Mouse (Mus musculus) heart, adult 2 months (tissue): ENCODE measurements around the gene Crispld2. TPM values are rescaled to one million over a fixed set of nuclear protein-coding genes. Genes with fewer than 3 reads are reported as not detected.
A peak's percentile ranks its signal among the peaks of the same experiment; 100 is the strongest.

Experiments used
- DNase-seq, 2 experiments: peaks; one replicate each; pipeline ENCODE4 v3.0.0; 2021
- H3K27ac ChIP-seq: fragments of 200-600 bp; 2 replicates; pipeline ENCODE4 v1.8.1; 2022
- H3K27me3 ChIP-seq: fragments of 200-500 bp; 2 replicates; pipeline ENCODE4 v1.6.1; 2012; ENCODE audit warnings: mild to moderate bottlenecking, low read length, inconsistent platforms, mixed read lengths; ENCODE audit not compliant: control insufficient read depth, insufficient read depth
- H3K36me3 ChIP-seq: fragments of 200-500 bp; 2 replicates; pipeline ENCODE4 v1.6.1; 2012; ENCODE audit warnings: low read length, inconsistent platforms; ENCODE audit not compliant: control insufficient read depth, insufficient read depth
- H3K4me1 ChIP-seq: fragments of 200-500 bp; 2 replicates; pipeline ENCODE4 v1.6.1; 2011; ENCODE audit warnings: low read length; ENCODE audit not compliant: control insufficient read depth, insufficient read depth
- H3K4me3 ChIP-seq: fragments of 200-600 bp; 2 replicates; pipeline ENCODE4 v1.8.1; 2022
- H3K79me2 ChIP-seq: fragments of 200-500 bp; replicated peaks from 2 replicates; pipeline ENCODE4 v1.6.1; 2012; ENCODE audit warnings: mild to moderate bottlenecking, inconsistent platforms, low read length, moderate library complexity, mixed read lengths; ENCODE audit not compliant: control insufficient read depth, insufficient read depth
- H3K9ac ChIP-seq: fragments of 200-500 bp; 2 replicates; pipeline ENCODE4 v1.6.1; 2012; ENCODE audit warnings: low read depth, mild to moderate bottlenecking, control low read depth, inconsistent platforms, low read length, mixed read lengths
- CTCF ChIP-seq: fragments of 200-600 bp; IDR thresholded peaks from 2 replicates; pipeline ENCODE4 v1.8.1; 2022; ENCODE audit warnings: antibody characterized with exemption, mild to moderate bottlenecking, moderate library complexity
- EP300 ChIP-seq: fragments of 200-500 bp; IDR thresholded peaks from 2 replicates; pipeline ENCODE4 v1.6.1; 2011; ENCODE audit warnings: low read depth, low read length, control low read depth; ENCODE audit not compliant: insufficient read depth
- POLR2A ChIP-seq: fragments of 200-500 bp; IDR thresholded peaks from 2 replicates; pipeline ENCODE4 v1.6.1; 2011; ENCODE audit warnings: mild to moderate bottlenecking, low read depth, low read length, control low read depth; ENCODE audit not compliant: insufficient read depth
- WGBS: fragments of 180-500 bp; shearing (Covaris S2); methylation state at CpG from one replicate; pipeline ENCODE4 v1.1.7; 2018; 5-methylcytosine and 5-hydroxymethylcytosine counted together
- intact Hi-C: fragments of 180-260 bp; cut with DNase I; formaldehyde crosslinking; loops from one replicate; pipeline ENCODE4 v1.15.1; 2025
- polyA plus RNA-seq: library from polyadenylated mRNA; depleted of rRNA; stranded (reverse); fragments of >200 nt; gene quantifications from 2 replicates; pipeline ENCODE4 v1.2.3, GENCODE M21; 2012
- total RNA-seq, 2 experiments: library from RNA; stranded (reverse); gene quantifications; 2 replicates each; pipeline ENCODE4 v1.2.3; 2021

The Crispld2 gene
- total and polyA plus RNA-seq, 3 experiments = 24.3 to 30.3 (median 29.9) TPM

DNA sequence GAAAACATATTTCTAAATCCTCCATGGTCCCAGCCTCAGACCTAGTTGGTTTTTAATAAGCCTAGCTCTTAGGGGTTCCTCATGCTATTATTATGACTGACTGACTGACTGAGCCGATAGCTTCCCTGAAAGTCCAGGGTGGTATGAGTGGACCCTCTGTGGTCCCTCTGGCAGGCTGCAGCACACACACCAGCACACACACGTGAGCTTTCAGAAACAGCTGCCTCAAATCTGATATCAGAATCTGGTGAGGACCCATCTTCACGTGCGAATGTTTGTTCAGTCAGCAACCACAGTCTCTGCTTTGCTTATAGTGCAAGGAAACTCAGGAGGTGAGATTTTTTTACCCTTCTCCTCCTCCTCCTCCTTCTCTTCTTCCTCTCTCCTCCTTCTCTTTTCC lies 27.4 kb upstream of the Crispld2 start:
- H3K4me3 ChIP-seq = no peak overlapping the region

DNA sequence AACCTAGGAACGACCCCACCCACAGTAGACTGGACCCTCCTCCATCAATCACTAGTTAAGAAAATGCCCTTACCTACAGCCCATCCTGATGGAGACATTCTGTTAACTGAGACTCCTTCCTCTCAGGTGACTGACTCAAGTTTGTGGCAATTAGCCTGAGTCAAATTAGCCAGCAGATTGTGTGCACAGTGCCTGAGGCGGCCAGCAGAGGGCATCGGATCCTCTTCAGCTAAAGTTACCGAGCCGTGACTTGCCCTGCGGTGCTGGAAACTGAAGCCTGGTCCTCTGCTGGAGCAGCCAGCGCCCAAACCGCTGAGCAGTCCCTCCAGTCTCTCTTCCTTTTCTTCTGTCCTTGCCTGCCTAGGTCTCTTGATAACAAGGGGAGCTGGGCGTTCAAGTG lies 24.8 kb upstream of the Crispld2 start:
- Histone ChIP-seq H3K79me2 (no peaks in the 10 kb centered on the region), H3K4me3 (no peak overlapping the region), H3K9ac (no peak overlapping the region), H3K36me3 (no peaks in the 10 kb centered on the region), H3K27me3 (no peaks in the 10 kb centered on the region), H3K4me1 (no peaks in the 10 kb centered on the region), H3K27ac (no peak overlapping the region)
- WGBS = 92% methylated on average over 9 of the region's 9 CpGs
- intact Hi-C loops = no loop called here
- TF ChIP-seq CTCF (peak; percentile 43), EP300 (no peak)
- no peak for DNase-seq

More for the DNA sequence above, 27.4 kb upstream of the Crispld2 start:
- Histone ChIP-seq H3K27ac (no peak overlapping the region), H3K36me3 (no peaks in the 10 kb centered on the region), H3K27me3 (no peaks in the 10 kb centered on the region), H3K79me2 (no peaks in the 10 kb centered on the region), H3K9ac (no peak overlapping the region), H3K4me1 (no peaks in the 10 kb centered on the region; the same call in 1 of the 2 replicates)
- WGBS = 66% methylated on average over 4 of the region's 4 CpGs
- TF ChIP-seq EP300 (no peak), CTCF (no peak), POLR2A (no peak)
- DNase-seq = no peak
- intact Hi-C loops = no loop called here

DNA sequence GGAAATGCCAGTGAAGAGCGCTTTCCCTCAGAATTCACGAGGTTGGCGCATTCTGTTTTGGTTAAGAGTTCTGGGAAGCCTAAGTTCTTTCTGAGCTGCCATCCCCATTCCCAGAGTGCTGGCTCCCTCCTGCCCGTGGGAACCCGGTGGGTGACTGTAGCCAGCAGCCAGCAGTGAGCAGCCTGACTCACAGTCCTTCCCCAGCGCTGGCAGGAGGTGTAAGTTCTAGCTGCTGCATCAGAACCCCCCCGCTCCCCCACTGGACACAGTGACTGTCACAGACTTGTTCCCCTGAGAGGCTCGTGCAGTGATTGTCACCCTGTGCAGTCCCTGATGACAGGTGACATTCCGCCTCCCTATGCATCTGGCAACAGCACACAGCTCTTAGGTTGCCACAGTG lies 22.1 kb upstream of the Crispld2 start:
- intact Hi-C loops = no loop called here
- TF ChIP-seq POLR2A (no peak), EP300 (no peak), CTCF (no peak)
- H3K4me1 ChIP-seq = no peaks in the 10 kb centered on the region
- H3K9ac ChIP-seq = no peak overlapping the region
- H3K27me3 ChIP-seq = no peaks in the 10 kb centered on the region
- H3K79me2 ChIP-seq = no peaks in the 10 kb centered on the region
- H3K36me3 ChIP-seq = no peaks in the 10 kb centered on the region
- H3K4me3 ChIP-seq = no peak overlapping the region
- DNase-seq = no peak
- H3K27ac ChIP-seq = no peak overlapping the region
- 58% methylated on average over 9 of the region's 9 CpGs for WGBS

DNA sequence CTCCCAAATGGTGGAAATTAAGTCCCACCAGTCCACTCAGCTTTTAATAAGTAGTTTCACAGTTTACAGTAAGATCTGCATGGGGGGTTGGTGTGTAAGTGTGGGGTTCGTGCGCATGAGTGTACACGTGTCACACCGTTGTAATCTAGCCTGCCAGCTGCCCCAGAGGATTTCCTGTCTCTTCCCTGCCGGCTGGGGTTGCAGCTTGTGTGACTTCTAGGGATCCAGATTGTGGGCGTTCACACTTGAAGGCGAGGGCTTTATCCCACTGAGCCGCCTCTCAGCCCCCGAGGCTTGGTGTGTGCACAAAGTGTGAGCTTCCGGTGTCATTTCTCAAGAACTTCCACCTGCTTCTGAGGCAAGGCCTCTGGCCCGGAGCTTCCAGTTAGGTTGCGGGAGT lies 19.7 kb upstream of the Crispld2 start:
- no peak overlapping the region for H3K4me3 ChIP-seq
- intact Hi-C loops = no loop called here
- 32% methylated on average over 12 of the region's 12 CpGs for WGBS
- H3K36me3 ChIP-seq = no peaks in the 10 kb centered on the region
- no peak overlapping the region for H3K9ac ChIP-seq
- DNase-seq = no peak
- H3K4me1 ChIP-seq = no peaks in the 10 kb centered on the region
- H3K27ac ChIP-seq = no peak overlapping the region
- no peaks in the 10 kb centered on the region for H3K79me2 ChIP-seq
- TF ChIP-seq POLR2A = no peak
- no peak for TF ChIP-seq EP300
- no peak for TF ChIP-seq CTCF
- H3K27me3 ChIP-seq = no peaks in the 10 kb centered on the region

DNA sequence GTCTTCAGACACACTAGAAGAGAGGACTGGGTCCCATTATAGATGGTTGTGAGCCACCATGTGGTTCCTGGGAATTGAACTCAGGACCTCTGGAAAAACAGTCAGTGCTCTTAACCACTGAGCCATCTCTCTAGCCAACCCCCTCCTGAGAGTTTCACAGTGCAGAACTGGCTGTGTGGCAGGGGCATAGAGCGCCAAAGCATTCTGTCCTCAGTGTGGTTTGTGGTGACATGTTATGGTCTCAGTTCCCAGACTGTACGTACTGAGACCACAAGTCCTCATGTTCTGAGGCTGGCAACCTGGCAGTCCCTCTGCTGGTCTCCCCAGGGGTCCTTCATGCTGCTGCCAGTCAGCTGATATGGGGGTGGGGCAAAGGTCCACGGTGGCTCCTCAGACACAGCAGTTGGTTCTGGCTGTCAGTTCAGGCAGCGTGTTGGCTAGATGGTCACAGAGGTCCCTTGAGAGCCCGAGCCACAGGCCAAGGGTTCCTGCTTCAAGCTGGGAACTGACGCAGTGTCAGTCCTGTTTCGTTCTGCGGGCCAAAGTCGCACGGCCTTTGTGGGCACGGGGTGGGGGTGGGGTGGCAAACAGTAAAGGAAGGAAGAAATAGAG lies 13.4 kb upstream of the Crispld2 start:
- Histone ChIP-seq H3K4me3 (no peak overlapping the region), H3K27ac (no peak overlapping the region), H3K36me3 (no peaks in the 10 kb centered on the region), H3K27me3 (no peaks in the 10 kb centered on the region), H3K4me1 (no peaks in the 10 kb centered on the region), H3K9ac (no peak overlapping the region), H3K79me2 (no peaks in the 10 kb centered on the region)
- 65% methylated on average over 11 of the region's 11 CpGs for WGBS
- no peak for TF ChIP-seq CTCF
- no peak for TF ChIP-seq EP300
- TF ChIP-seq POLR2A = no peak
- DNase-seq = no peak
- intact Hi-C loops = no loop called here

DNA sequence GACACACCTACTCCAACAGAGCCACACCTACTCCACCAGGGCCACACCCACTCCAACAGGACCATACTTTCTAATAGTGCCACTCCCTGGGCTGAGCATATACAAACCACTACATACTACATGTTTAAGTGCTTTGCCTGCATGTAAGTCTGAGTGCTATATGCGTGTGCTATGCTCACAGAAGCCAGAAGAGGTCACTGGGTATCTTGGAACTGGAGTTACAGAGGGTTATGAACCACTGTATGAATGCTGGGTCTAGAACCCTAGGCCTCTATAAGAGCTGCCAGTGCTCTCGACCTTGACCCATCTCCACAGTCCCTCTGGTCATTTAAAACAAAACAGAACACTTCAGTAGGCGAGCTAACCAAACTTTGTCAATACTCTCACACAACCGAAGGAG lies 11.0 kb upstream of the Crispld2 start:
- TF ChIP-seq CTCF (peak; percentile 46), EP300 (no peak), POLR2A (no peak)
- no peaks in the 10 kb centered on the region for H3K79me2 ChIP-seq
- H3K4me1 ChIP-seq = no peaks in the 10 kb centered on the region
- H3K4me3 ChIP-seq = no peak overlapping the region
- no peak for DNase-seq
- H3K27me3 ChIP-seq = no peaks in the 10 kb centered on the region
- no peaks in the 10 kb centered on the region for H3K36me3 ChIP-seq
- intact Hi-C loops = no loop called here
- H3K9ac ChIP-seq = no peak overlapping the region
- WGBS = 79% methylated on average over 4 of the region's 4 CpGs
- no peak overlapping the region for H3K27ac ChIP-seq
